Mouse (Mus musculus) left cerebral cortex, postnatal 25 days (tissue): ENCODE measurements around the gene Hck. TPM values are rescaled to one million over a fixed set of nuclear protein-coding genes. Genes with fewer than 3 reads are reported as not detected.

Experiments
- DNase-seq, 2 experiments: peaks; one replicate each; pipeline ENCODE4 v3.0.0; 2022; ENCODE audit warnings: low spot score in 2 of 2, mixed read lengths in 1 of 2
- intact Hi-C: fragments of 180-260 bp; cut with DNase I; formaldehyde crosslinking; loops from one replicate; pipeline ENCODE4 v1.15.1; 2025
- total RNA-seq, 2 experiments: library from RNA; stranded (reverse); gene quantifications; 2 replicates each; pipeline ENCODE4 v1.2.3; 2021

Hck gene
- total RNA-seq, 2 experiments from 2014 or later, result 2.1 to 2.5 TPM

DNA sequence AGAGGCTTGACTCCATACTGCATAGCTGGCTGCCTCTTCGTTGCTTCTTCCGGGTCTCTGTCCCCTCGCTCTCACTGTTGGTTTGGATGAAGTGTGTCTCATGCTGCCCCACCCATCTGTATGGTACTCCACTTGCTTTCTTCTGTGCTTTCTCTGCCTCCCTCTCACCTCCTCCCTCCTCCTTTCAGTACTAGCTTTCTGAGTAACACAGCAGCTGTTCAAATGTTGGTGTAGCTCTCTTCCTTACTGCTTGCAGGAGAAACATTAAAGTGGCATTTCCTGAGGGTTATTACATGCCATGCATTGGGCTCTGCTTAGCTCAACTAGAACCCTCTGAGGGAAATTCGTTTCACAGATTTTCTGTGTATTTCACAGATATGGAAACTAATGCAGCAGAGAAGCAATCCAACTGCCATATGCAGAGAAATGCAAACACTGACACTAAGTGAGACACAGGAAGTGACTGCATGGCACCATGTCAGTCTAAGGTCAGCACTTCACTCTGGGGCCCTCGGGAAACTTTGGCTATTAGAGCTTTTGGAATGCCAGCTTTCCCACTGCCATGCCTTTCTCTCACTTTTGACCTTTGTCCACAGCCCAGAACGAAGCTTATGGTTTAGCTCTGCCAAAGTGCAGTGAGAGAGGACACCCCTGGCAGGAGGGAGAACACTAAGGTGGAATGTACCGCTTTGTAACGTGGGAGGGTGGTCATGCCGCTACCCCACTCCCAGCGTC lies 71.0 kb downstream of the Hck start:
- intact Hi-C loops, result no loop called here
- peak; percentile 14 to 76 for DNase-seq

DNA sequence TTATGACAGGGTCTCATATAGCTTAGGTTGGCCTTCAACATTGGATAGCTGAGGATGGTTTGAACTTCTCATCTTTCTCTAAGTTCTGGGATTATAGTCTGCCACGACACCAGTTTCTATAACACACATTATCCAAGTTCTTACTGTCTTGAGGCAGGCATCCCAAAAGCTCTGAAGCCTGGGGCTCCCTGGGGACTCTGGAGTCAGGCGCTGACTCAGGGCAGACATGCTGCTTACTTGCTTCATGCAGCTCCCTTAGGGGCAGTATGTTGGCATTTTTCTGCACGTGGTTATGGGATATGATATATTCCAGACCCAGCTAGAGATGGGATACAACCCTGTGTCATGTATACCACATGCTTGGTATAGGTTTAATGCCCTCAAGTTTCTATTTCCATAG lies 71.7 kb downstream of the Hck start:
- intact Hi-C loops, result no loop called here
- no peak for DNase-seq

DNA sequence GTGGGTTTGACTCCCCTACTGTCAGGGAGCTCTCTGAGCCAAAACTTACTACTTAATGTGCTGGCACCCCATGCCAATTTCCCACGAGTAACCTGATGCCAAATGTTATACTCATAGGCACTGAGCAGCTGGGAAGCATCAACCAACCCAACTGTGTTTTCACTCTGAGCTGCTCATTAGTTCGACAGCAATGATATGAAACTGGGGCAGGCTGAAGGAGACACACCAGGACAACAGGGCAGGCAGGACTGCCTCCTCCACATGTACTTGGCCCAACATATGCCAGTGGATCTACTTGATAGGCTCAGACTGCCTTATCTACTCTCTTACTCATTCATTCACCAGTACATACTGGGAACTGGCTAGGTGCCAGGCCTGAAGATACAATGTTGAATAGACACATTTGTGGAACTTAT lies 77.9 kb downstream of the Hck start:
- intact Hi-C loops, result no loop called here
- DNase-seq, result peak; percentile 11 to 41

DNA sequence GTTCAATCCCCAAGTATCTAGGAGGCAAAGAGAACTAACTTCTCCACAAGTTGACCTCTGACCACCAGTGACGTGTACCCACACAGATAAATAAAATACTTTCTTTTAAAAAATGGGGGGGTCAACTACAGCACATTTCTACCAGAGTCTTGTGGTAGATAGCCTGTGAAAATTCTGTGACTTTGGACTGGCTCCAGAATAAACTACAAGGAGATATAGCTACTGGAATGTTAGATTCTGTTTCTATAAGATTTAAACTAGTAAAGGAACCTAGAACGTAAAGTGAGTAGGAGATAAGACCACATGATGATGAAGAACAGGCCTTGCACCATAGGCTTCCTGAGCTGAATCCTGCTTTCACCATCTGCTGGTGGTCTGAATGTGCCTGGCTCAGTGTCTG lies 79.6 kb downstream of the Hck start:
- intact Hi-C loops, result no loop called here
- no peak for DNase-seq

DNA sequence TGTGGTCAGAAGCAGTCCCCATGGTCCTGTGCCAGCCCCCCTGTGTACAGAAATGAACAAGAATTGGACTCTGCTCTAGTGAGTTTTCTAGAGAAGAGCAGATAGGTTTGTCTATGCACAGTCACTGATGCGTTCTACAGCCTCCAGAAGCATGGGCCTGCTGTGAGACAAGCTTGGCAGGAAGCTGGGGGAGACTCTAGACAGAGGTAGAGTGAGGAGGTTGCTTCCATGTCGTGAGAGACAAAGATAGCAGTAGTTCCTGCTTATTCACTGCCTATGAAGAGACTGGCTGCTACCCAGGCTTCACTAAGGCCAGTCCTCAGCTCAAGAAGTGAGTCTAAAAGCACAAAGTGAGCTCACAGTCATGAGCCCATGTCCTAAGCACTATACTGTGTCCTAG lies 83.0 kb downstream of the Hck start:
- DNase-seq, result peak in 1 of 2 experiments; percentile 56
- intact Hi-C loops, result no loop called here

DNA sequence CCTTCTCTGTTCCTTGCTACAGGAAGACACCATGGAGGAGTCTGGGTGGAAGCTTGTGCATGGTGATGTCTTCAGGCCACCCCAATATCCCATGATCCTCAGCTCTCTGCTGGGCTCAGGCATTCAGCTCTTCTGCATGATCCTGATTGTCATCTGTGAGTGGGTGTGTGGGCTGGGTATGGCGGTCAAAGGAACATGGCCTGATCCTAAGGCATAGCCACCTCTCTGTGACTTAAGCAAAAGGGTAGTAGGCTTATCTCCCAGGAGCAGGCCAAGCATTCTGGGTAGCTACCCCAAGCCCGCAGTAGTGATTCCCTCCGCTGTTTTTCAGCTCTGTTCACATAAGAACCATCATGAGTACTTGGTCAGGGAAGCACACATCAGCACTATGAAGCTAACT lies 86.0 kb downstream of the Hck start:
- intact Hi-C loops, result no loop called here
- DNase-seq, result no peak

DNA sequence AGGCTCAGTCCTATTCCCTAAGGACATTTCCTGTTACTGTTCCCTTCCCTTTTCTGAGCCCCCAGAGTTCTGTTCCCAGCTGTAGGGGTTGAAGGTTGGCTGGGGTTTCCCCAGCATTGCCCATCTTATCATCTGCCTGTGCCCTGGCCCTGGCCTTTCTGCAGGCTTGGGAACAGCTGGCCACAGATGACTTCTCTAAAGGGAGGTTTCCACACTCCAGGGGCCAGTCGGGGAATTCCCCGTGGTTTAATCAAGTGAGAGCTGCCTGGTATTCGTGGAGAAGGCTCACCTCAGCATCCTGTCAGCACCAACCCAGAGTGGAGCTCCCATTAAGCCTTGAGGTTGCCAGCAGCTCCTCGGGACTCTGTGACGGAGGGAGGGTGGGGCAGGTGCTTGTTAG lies 90.2 kb downstream of the Hck start:
- intact Hi-C loops, result no loop called here
- no peak for DNase-seq

DNA sequence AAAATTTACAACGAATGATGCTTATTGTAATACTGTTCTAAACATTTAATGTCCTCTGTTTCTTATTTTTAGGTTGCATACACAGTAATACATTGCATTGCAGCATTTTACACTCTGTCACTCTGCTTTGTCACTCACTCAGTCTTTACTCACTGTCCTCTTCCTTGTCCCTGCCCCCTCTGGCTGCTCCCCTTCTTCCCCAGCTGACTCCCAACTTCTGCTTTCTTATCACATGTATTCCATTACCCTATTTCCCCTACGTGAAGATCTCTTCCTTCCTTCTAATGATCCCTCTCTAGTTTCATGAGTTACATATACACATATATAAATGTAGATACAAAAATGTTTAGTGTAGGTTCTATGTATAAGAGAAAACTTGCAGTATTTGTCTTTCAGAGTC lies 90.8 kb downstream of the Hck start:
- intact Hi-C loops, result no loop called here
- DNase-seq, result no peak

Other genes with a start within 250 kb of the Hck start
- gene Mylk2, start 197.1 kb upstream of the Hck start, total RNA-seq, result not detected
- 1 to 10 TPM; 1.0 TPM for gene Foxs1, start 175.3 kb upstream of the Hck start, total RNA-seq
- 10 to 100 TPM; 17.8 to 23.4 TPM for gene Dusp15, start 156.8 kb upstream of the Hck start, total RNA-seq
- gene Ttll9, start 146.0 kb upstream of the Hck start, total RNA-seq, result 1 to 10 TPM; 1.7 to 2.6 TPM
- 10 to 100 TPM; 50.7 to 51.4 TPM for gene Pdrg1, start 93.0 kb upstream of the Hck start, total RNA-seq
- 1 to 10 TPM; 4.3 to 5.7 TPM for gene Xkr7, start 76.6 kb upstream of the Hck start, total RNA-seq
- 1 to 10 TPM; 4.9 to 5.5 TPM for gene Ccm2l, start 42.5 kb upstream of the Hck start, total RNA-seq
- gene Tm9sf4, start 52.8 kb downstream of the Hck start, total RNA-seq, result 100 to 1,000 TPM; 116 TPM
- 10 to 100 TPM; 27.9 to 29.3 TPM for gene Tspyl3, start 117.0 kb downstream of the Hck start, total RNA-seq
- gene Plagl2, start 133.0 kb downstream of the Hck start, total RNA-seq, result 1 to 10 TPM; 5.3 to 5.7 TPM
- 10 to 100 TPM; 13.6 to 15.3 TPM for gene Pofut1, start 133.1 kb downstream of the Hck start, total RNA-seq
- 10 to 100 TPM; 59.3 to 60.2 TPM for gene Kif3b, start 182.9 kb downstream of the Hck start, total RNA-seq
- gene Asxl1, start 237.4 kb downstream of the Hck start, total RNA-seq, result 10 to 100 TPM; 33.9 to 36.3 TPM